Mouse (Mus musculus): Measurements from ENCODE around the gene Ptpn3.

Ptpn3 gene

GRCm38 (mm10) chr4:57263061-57263685 lies 38.5 kb downstream of the Ptpn3 start:
- no peak for DNase-seq (ENCODE audit: low spot score in 2 of 2)

- DNase-seq (ENCODE audit: low spot score in 2 of 2) = no peak
Observed at GRCm38 (mm10) chr4:57262451-57262850, 39.2 kb downstream of the Ptpn3 start.

GRCm38 (mm10) chr4:57261813-57262212 lies 39.8 kb downstream of the Ptpn3 start:
- DNase-seq (ENCODE audit: low spot score in 2 of 2) = no peak

GRCm38 (mm10) chr4:57258159-57259035 lies 43.2 kb downstream of the Ptpn3 start:
- no peak for DNase-seq (ENCODE audit: low spot score in 2 of 2)

GRCm38 (mm10) chr4:57257409-57257808 lies 44.2 kb downstream of the Ptpn3 start:
- DNase-seq (ENCODE audit: low spot score in 2 of 2) = no peak

GRCm38 (mm10) chr4:57256761-57257160 lies 44.9 kb downstream of the Ptpn3 start:
- no peak for DNase-seq (ENCODE audit: low spot score in 2 of 2)

GRCm38 (mm10) chr4:57254412-57254811 lies 47.2 kb downstream of the Ptpn3 start:
- no peak for DNase-seq (ENCODE audit: low spot score in 2 of 2)

GRCm38 (mm10) chr4:57250636-57251035 lies 51.0 kb downstream of the Ptpn3 start:
- DNase-seq (ENCODE audit: low spot score in 2 of 2) = no peak

GRCm38 (mm10) chr4:57249108-57249507 lies 52.5 kb downstream of the Ptpn3 start:
- DNase-seq (ENCODE audit: low spot score in 2 of 2) = no peak

- no peak for DNase-seq (ENCODE audit: low spot score in 2 of 2)
Observed at GRCm38 (mm10) chr4:57244874-57245273, 56.8 kb downstream of the Ptpn3 start.

GRCm38 (mm10) chr4:57243312-57243711 lies 58.3 kb downstream of the Ptpn3 start:
- DNase-seq (ENCODE audit: low spot score in 2 of 2) = no peak

- DNase-seq (ENCODE audit: low spot score in 2 of 2) = no peak
Observed at GRCm38 (mm10) chr4:57240934-57241333, 60.7 kb downstream of the Ptpn3 start.

- DNase-seq (ENCODE audit: low spot score in 2 of 2) = no peak
Observed at GRCm38 (mm10) chr4:57240100-57240499, 61.5 kb downstream of the Ptpn3 start.

GRCm38 (mm10) chr4:57239112-57239511 lies 62.5 kb downstream of the Ptpn3 start:
- DNase-seq (ENCODE audit: low spot score in 2 of 2) = no peak

GRCm38 (mm10) chr4:57238118-57238517 lies 63.5 kb downstream of the Ptpn3 start:
- no peak for DNase-seq (ENCODE audit: low spot score in 2 of 2)

- DNase-seq (ENCODE audit: low spot score in 2 of 2) = no peak
Observed at GRCm38 (mm10) chr4:57236513-57236912, 65.1 kb downstream of the Ptpn3 start.

GRCm38 (mm10) chr4:57235741-57236140 lies 65.9 kb downstream of the Ptpn3 start:
- DNase-seq (ENCODE audit: low spot score in 2 of 2) = no peak

- no peak for DNase-seq (ENCODE audit: low spot score in 2 of 2)
Observed at GRCm38 (mm10) chr4:57234348-57234747, 67.3 kb downstream of the Ptpn3 start.

- DNase-seq (ENCODE audit: low spot score in 2 of 2) = no peak
Observed at GRCm38 (mm10) chr4:57232439-57232838, 69.2 kb downstream of the Ptpn3 start.

- no peak for DNase-seq (ENCODE audit: low spot score in 2 of 2)
Observed at GRCm38 (mm10) chr4:57231323-57231722, 70.3 kb downstream of the Ptpn3 start.

- no peak for DNase-seq (ENCODE audit: low spot score in 2 of 2)
Observed at GRCm38 (mm10) chr4:57230341-57230740, 71.3 kb downstream of the Ptpn3 start.

- DNase-seq (ENCODE audit: low spot score in 2 of 2) = no peak
Observed at GRCm38 (mm10) chr4:57228601-57229520, 72.8 kb downstream of the Ptpn3 start.

All from natural killer cell, adult 2 months (primary cell).